Mouse (Mus musculus) stomach, adult 2 months (tissue): Measurements from ENCODE around the gene Gm3468. TPM values are rescaled to one million over a fixed set of nuclear protein-coding genes. Genes with fewer than 3 reads are reported as not detected.

Experiments used
- polyA plus RNA-seq: library from polyadenylated mRNA; depleted of rRNA; stranded (reverse); fragments of >200 nt; gene quantifications from 2 replicates; pipeline ENCODE4 v1.2.3, GENCODE M21; 2012; rRNA removed

The Gm3468 gene
- polyA plus RNA-seq, result 0.10 TPM in 1 of 2 replicates, not detected in the other

DNA sequence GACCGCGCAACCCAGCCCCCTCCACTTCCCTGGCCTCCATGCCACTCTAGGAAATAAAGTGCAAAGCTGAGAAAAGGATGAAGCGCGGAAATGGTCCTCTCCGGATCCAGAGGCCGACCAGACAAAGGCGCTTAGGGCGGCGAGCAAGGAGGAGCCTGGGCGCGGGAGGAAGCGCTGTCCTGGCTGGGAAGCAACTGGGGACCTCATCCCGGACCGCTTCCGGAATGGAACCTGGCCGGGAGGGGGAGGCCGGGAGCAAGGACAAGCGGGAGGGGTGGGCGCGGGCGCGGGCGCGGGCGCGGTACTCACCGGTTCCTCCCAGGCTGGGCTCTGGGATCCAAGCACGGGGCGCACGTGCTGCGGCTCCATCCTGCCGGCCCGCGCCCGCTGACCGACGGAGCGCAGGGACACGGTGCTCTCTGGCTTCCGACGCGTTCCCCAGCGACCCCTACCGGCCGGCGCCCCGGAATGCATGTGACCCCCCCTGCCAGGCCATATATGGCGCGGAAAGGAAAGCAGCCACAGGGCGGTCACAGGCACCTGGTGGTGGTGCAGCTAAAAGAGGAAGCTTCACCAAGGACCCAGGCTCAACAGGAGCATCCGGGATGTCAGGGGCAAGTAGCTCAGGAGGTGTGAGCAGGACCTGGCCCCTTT is at the start of gene Gm3468:
Gene Gm3468 (minus strand): TSS at position 394 of the 654 bp plus-strand sequence.

GRCm38 (mm10) chr14:6125707-6126106 is 17.2 kb upstream of the Gm3468 start, which contains the start of gene Gm3476:
TSS of gene Gm3476 (minus strand) at chr14:6125807.

DNA sequence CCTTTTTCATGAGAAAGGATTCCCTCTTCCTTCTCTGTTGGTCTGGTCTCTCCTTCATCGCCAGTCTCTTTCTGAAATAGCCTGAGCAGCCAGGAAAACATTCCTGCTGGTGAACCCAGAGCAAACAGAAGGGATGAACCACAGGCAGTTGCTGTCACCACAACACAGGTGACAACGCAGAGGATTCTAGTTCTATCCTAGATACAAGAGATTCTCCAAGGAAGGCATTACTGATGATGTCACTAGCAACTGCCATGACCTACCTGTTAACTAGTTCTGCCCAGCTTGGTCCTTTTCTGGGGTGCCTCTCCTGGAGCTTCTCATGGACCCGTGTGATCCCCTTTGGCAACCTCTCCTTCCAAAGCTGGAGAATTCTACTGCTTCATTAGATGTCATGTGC is 14.6 kb downstream of the Gm3468 start, which contains the start of gene Gm8206:
Gene Gm8206 (minus strand): TSS at position 101 of the 400 bp plus-strand sequence.

GRCm38 (mm10) chr14:6058167-6058566 is 50.3 kb downstream of the Gm3468 start, which contains the start of gene Gm6337:
TSS of gene Gm6337 (minus strand) at chr14:6058267.

Other genes with a start within 250 kb of the Gm3468 start
- not detected in 2 replicates for gene Gm8237, start 228.3 kb downstream of the Gm3468 start, polyA plus RNA-seq
- gene Gm3248, start 146.9 kb downstream of the Gm3468 start, polyA plus RNA-seq, result not detected in 2 replicates
- gene Gm3453, start 129.5 kb downstream of the Gm3468 start, polyA plus RNA-seq, result not detected in 2 replicates
- not detected in 2 replicates for gene Gm6337, start 50.4 kb downstream of the Gm3468 start, polyA plus RNA-seq
- 0.06 TPM in 1 of 2 replicates, not detected in the other for gene Gm8206, start 14.7 kb downstream of the Gm3468 start, polyA plus RNA-seq
- gene Gm3476, start 17.1 kb upstream of the Gm3468 start, polyA plus RNA-seq, result not detected in 2 replicates
- not detected in 2 replicates for gene Gm21560, start 110.6 kb upstream of the Gm3468 start, polyA plus RNA-seq
- gene Gm3411, start 178.6 kb upstream of the Gm3468 start, polyA plus RNA-seq, result 0.04 TPM in 1 of 2 replicates, not detected in the other
- not detected in 2 replicates for gene Gm21103, start 196.2 kb upstream of the Gm3468 start, polyA plus RNA-seq
- not detected in 2 replicates for gene Gm3618, start 235.0 kb upstream of the Gm3468 start, polyA plus RNA-seq